Mouse (Mus musculus) lung, postnatal 0 days (tissue): ENCODE measurements around the gene Tmem229b.

Experiments used
- CTCF ChIP-seq: IDR thresholded peaks from 2 replicates; pipeline ENCODE4 v1.5.1; 2016; ENCODE audit warnings: antibody characterized with exemption, mild to moderate bottlenecking
- EP300 ChIP-seq: IDR thresholded peaks from 2 replicates; pipeline ENCODE4 v1.6.1; 2016; ENCODE audit warnings: antibody characterized with exemption, mild to moderate bottlenecking, control low read depth

GRCm38 (mm10) chr12:79050545-79051212 lies 43.3 kb upstream of the Tmem229b start:
- TF ChIP-seq CTCF (0 out of 2 replicates have a peak, but pooled peaks have one; percentile 7), EP300 (peak; percentile 84)
